Mouse (Mus musculus): Measurements from ENCODE around the gene Tbc1d5.
"Not testable (repeated sequence)": the region's sequence is repeated elsewhere in the genome, so short reads cannot be mapped to it uniquely, and the experiment has no call there.

Gene Tbc1d5

GRCm38 (mm10) chr17:50740804-50741203 is 438.3 kb downstream of the Tbc1d5 start:
- no peak for DNase-seq (ENCODE audit: low spot score)

DNA sequence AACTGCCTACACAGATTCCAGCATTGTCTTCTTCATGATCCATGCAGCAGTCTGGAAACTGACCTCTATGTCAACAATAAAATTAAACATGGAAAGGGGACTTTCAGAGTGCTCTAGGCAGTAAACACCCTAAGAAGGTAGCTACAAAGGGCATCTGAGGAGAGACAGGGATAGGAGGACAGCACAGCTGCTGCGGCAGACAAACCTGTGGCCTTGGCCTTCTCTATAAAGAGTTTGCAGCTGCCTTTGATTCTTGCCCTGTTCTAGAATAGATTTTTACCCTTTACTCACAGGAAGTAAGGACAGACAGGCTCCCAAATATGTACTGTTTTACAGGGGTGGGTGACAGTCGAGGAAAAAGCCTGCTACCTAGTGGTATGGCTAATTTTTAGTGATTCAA is 440.7 kb downstream of the Tbc1d5 start:
- DNase-seq (ENCODE audit: low spot score), result no peak

DNA sequence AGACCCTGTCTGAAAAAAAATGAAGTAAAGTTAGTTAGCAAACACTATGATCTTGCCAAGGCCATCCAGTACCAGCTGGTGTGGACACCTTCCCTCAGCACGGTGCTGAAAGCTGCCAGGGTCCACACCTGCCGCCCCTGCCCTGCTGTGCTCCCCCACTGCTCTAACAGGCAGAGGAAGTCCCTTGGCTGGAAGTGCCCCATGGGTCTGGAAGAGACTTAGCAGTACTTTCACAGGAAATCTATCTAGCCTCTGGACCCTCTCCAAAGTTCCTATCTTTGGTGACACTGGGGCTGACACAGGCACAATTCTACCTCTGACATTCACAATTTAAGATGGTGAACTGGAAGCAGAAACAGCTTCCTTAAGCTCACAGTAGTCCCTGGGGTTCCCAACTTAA is 442.1 kb downstream of the Tbc1d5 start:
- DNase-seq (ENCODE audit: low spot score), result no peak

GRCm38 (mm10) chr17:50735955-50736533 is 443.1 kb downstream of the Tbc1d5 start:
- no peak for DNase-seq (ENCODE audit: low spot score)

GRCm38 (mm10) chr17:50735382-50735954 is 443.7 kb downstream of the Tbc1d5 start:
- no peak for DNase-seq (ENCODE audit: low spot score)

DNA sequence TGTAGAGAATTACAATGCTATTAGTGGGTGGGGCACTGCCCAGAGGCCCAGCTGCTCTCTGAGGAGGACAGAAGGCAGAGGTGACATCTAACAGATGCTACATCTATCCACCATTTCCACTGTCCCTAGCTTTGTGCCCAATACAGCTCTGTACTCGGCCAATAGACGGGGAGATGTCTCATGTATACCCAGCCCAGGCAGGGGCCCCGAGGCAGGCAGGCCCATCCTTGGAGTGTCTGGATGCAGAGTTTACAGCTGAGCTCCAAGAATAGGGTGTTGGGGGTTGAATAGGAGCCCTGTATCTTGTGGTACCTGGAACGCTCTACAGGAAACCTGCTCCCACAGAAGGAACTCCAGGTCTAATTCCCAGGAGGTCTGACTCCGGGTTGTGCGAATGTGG is 444.4 kb downstream of the Tbc1d5 start:
- DNase-seq (ENCODE audit: low spot score), result no peak

- DNase-seq (ENCODE audit: low spot score), result no peak
Measured at GRCm38 (mm10) chr17:50733390-50733789, 445.8 kb downstream of the Tbc1d5 start.

DNA sequence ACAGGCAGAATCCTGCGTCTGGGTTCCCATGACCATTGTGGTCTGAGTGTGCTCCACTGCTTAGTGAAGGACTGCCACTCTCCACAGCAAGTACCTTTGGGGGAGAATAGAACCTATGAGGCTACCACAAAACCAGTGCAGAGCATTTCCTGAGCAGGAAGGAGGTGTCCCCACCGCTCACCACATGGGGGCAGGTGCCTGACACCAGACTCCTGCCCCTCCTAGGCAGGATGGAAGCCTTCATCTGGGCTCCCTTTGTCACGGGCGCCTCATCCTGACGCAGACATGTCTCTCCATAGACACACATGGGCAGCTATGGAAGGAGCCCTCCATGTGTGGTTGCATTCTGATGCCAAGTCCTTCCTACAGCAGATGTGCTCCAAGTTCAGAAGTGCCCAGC is 447.3 kb downstream of the Tbc1d5 start:
- DNase-seq (ENCODE audit: low spot score), result no peak

DNA sequence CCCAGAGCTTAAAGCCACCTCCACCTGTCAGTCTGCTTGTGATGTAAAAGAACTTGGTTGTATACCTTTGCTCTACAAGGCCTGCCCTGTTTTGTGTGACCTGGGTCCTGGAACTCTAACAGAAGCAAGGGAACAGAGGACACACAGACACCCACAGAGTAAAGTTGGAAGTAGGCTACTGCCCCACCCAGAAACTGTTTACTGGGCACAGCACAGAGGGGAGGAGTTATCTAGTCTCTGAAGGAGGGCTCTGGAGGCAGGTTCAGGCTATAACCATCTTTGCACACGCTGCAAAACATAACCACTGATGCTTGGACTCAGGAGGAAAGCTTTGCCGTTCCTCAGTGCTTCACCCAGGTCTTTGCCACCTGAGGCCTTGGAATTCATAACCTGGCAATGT is 448.3 kb downstream of the Tbc1d5 start:
- no peak for DNase-seq (ENCODE audit: low spot score)

- no peak for DNase-seq (ENCODE audit: low spot score)
Measured at GRCm38 (mm10) chr17:50729577-50729976, 449.6 kb downstream of the Tbc1d5 start.

DNA sequence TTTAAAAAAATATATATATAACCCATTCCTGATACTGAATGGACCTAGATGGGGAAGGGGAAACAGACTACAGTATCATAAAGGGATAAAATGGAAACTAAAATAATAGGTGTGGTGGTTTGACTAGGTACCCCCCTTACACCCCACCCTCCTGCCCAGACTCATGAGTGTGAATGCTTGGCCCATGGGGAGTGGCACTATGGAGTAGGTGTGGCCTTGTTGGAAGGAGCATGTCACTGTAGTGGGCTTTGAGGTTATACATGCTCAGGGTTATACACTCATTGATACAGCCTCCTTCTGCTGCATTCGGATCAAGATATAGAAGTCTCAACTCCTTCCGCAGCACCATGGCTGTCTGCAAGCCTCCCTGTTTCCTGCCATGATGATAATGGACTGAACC is 450.1 kb downstream of the Tbc1d5 start:
- DNase-seq (ENCODE audit: low spot score), result no peak

GRCm38 (mm10) chr17:50726265-50726664 is 452.9 kb downstream of the Tbc1d5 start:
- no peak for DNase-seq (ENCODE audit: low spot score)

- no peak for DNase-seq (ENCODE audit: low spot score)
Measured at GRCm38 (mm10) chr17:50724376-50724775, 454.8 kb downstream of the Tbc1d5 start.

DNA sequence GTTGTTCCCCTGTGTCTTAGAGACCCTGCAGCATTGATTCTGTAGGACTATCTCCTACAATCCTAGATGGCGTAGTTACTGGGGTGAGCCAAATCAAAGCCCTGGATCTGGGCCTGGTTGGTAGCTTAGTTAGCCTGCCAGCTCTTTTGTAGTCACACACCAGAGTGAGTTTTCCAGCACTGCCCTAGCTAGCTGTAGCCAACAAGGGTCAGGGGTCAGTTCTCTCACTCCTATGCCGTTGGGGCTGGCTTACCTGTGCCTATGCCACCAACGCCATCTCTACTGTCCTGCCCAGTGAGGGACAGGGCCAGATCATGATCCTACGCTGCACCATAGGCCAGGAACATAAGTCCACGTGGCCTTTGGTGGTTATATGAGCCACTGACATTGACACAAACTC is 461.6 kb downstream of the Tbc1d5 start:
- DNase-seq (ENCODE audit: low spot score), result no peak

- no peak for DNase-seq (ENCODE audit: low spot score)
Measured at GRCm38 (mm10) chr17:50710497-50711222, 468.5 kb downstream of the Tbc1d5 start.

- DNase-seq (ENCODE audit: low spot score), result not testable (repeated sequence)
Measured at GRCm38 (mm10) chr17:50698410-50698809, 480.7 kb downstream of the Tbc1d5 start.

DNA sequence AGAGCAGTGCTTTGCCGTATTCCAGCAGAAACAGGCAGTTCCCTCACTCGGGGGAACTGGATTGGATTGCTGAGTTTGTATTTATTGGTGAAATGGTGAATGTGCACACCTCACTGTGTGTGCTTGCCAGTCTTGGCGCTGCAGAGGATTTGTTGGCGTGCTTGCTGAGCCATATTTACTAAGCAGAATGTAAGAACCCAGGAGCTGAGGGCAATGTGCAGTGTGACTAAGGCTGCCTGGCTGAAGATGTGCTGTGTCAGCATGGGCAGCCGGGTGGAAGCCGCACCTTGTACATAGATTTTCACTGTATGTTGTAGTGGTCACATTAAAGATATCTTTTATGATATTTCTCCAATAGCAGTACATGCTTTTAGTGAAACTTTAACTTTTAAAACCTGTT is 491.0 kb downstream of the Tbc1d5 start:
- DNase-seq (ENCODE audit: low spot score), result no peak

DNA sequence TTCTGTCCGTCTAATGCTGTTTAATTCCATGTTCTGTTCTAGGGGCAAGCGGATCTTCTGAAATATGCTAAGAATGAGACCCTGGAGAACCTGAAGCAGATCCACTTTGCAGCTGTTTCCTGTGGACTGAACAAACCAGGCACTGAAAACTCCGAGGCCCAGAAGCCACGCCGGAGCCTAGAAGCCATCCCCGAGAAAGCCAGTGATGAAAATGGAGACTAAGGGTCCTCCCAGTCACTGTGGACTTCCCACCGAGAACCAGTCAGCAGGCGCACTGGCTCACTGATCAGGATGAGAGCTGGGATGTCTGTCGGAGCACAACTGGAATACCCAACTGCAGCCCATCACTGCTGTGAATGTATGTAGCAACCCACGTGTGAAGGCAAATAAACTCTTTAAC is 491.5 kb downstream of the Tbc1d5 start:
- no peak for DNase-seq (ENCODE audit: low spot score)

- DNase-seq (ENCODE audit: low spot score), result peak; percentile 19
Measured at GRCm38 (mm10) chr17:50684960-50685645, 494.0 kb downstream of the Tbc1d5 start.
